Mouse (Mus musculus) bone marrow, adult 2 months (tissue): Measurements from ENCODE around the gene Slc35e3.

Source experiments
- CTCF ChIP-seq: fragments of 200-500 bp; IDR thresholded peaks from 2 replicates; pipeline ENCODE4 v1.5.1; 2011; ENCODE audit warnings: low read length, control low read depth; ENCODE audit not compliant: control insufficient read depth, insufficient read depth
- POLR2A ChIP-seq: fragments of 200-500 bp; IDR thresholded peaks from 2 replicates; pipeline ENCODE4 v1.6.1; 2011; ENCODE audit warnings: low read depth, mild to moderate bottlenecking, control low read depth, low read length, borderline replicate concordance; ENCODE audit not compliant: control insufficient read depth

DNA sequence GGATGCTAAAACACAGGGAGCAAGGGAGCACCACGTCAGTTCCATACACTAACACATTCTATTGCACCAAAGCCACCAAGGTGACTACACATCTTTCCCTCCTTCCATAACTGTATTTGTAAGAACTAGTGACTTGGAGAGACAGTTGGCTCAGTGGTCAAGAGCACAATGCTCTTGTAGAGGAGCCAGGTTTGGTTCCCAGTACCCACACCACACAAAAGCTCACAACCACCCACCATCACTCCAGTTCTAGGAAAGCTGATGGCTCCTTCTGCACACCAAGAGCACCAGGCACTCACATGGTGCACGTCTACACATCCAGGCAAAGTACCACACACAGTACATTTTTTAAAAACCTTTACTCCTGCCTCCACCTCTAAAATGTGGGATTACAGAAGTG, 35.9 kb upstream of the Slc35e3 start:
- TF ChIP-seq CTCF: no peak
- no peak for TF ChIP-seq POLR2A
